Mouse (Mus musculus) naive thymus-derived CD4-positive, alpha-beta T cell, adult 2 months (primary cell): ENCODE results near the gene Olfr1126.
"Not testable (repeated sequence)": the region's sequence is repeated elsewhere in the genome, so short reads cannot be mapped to it uniquely, and the experiment has no call there.

Experiments used
- DNase-seq: peaks from one replicate; pipeline ENCODE4 v3.0.0-alpha.2; 2011; ENCODE audit warnings: low read depth

Gene Olfr1126

DNA sequence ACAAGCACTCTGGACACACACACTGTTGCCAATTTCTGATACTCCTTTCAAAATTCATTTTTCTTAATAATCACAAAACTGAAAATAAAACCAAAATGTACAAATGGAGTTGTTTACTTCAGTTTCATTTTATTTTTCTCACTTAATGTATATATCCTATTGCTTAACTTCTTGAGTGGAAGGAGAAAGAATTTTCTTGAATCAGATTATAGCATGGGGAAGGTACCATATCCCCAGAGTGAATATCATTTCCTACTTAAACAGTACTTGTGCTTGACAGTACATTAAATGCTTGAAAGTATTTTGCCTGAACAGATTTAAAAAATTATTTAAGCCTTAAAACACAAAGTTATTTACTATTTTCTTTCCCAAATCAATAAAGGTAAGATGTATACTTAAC, at the start of gene Olfr1126:
TSS of gene Olfr1126 (plus strand) at position 301 of the 400 bp plus-strand sequence.
- no peak for DNase-seq

DNA sequence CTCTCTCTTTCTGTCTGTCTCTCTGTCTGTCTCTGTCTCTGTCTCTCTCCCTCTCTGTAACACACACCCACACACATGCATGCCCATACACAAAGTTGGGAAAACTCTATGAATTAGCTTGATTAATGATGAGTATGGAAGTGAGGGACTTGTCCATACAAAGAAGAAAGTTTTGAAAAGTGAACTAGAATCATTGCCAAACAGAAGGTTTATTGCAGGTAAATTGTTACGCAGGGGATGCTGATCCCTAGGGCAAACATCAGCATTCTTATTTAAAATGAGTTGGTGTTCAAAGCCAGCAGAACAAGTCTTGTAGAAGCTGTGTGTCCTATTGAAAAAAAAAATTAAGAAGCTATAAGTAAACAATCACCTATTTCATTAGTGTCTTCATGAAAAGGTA, 37.4 kb upstream of the Olfr1126 start, which contains the start of gene Olfr1123:
TSS of gene Olfr1123 (plus strand) at position 301 of the 400 bp plus-strand sequence.
- no peak for DNase-seq

DNA sequence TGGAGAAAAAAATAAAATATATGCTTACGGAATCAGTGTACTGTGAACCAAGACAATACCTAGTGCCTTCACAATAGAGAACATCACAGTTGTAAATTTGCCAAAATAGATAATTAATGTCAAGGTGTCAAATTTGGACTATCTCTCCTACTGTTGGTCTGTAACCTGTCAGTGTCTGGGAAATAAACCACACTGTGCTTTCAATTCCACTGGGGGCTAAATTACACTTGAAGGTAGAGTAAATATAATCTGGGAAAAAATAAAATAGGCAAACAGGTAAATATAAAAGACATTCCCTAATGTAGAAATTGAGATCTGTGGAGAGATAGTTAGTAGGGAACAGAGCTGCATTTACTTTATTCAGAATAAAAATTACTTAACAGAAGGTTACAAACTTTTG, 23.8 kb upstream of the Olfr1126 start, which contains the start of gene Olfr1124:
TSS of gene Olfr1124 (plus strand) at position 301 of the 400 bp plus-strand sequence.
- no peak for DNase-seq

DNA sequence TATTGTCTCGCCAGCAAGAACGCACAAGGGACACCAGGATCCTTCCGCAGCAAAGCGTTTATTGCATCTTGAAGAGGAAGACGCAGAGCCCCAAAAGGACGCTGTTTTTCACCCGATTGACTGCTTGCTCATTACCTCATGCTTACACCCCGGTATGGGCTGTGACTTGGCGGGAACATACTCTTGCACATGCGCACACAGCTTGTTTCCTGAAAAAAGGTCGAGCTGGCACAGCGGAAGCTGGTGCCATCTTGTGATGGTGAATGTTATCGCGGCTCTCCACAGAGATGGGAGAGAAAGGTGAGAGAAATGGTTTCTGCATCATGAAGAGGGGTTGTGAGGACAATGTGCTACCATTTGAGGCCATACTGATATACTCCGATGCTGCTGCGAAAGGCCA, 16.0 kb upstream of the Olfr1126 start:
- no peak for DNase-seq

DNA sequence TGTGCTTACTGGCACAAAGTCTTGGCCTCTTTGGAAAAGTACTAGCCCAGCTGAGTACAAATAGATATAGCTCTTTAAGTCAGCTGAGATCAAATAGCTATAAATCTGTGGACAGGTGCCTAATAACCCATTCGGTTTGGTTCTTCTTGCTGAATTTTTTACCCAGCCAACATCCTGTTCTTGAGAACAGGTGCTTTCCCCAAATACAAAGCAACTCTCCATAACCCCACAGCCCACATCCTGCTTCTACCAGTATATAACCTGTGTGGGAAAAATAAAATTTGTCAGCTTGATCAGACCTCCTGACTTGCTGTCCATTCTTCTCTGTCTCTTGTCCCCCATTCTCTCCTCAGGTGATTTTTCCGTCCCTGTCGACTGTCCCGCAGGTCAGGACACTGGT, 8.0 kb downstream of the Olfr1126 start:
- no peak for DNase-seq

DNA sequence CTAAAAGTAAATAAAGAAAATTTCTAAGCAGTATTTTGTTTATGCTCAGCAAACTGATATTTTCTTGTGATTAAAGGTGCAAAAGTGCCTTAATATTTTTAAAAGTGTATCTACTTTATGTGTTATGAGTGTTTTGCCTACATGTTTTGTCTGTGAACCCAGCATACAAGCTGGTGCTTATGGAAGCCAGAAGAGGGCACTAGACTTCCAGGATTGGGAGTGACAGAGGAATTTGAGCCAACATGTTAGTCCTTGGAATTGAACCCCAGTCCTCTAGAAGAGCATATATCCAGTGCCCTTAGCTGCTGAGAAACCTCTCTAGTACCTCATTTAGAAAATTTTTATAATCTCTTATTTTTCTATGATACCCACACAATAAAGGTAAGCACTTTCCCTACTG, 26.4 kb downstream of the Olfr1126 start:
- no peak for DNase-seq

DNA sequence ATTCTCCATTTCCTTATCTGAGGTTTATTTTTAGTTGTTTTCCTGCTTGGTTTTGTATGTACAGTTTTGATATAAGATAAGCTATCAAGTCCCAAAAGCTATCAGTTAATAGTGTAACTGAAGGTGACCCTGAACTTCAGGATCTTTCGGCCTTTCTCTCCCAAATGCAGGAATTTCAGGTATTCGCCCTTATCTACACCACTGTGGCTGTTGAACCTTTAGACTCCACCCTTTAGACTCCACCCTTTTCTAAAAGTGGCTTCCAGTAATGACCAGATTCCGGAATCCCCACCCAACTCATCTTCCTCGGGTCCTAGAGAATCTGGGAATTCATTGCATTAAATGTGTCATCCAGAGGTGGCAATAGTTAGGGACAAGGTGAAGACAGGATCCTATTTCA, 27.4 kb downstream of the Olfr1126 start:
- DNase-seq = no peak

DNA sequence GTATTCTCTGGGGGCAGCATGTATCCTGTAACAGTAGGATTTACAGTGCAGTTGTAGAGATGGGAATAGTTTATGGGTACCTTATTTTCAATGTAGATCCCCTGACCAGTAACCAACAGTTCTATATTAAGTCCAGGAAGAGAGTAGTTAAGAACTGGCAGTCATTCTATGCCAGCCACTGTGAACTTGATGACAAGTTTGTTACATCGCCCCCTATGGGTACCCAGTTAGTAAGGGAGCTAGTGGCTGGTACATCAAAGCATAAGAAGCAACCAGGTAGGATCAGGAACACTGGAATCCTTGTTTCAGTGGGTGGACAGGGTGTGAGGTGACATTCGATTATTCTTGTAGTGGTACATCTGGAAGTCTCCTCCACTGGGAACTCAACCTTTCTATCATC, 28.5 kb downstream of the Olfr1126 start:
- no peak for DNase-seq

DNA sequence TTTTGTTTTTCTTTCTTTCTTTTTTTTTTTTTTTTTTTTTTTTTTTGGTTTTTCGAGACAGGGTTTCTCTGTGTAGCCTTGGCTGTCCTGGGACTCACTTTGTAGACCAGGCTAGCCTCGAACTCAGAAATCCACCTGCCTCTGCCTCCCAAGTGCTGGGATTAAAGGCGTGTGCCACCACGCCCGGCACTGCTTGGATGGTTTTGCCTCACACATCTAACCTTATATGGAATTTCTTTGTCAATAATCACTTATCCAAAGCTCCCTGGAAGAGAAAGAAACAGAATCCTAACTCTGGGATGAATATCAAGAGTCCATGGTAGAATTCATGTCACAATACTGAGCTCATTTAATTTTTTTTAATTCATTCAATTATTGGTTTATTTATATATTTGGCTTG, 43.2 kb downstream of the Olfr1126 start, which contains the start of gene Pramel7:
TSS of gene Pramel7 (minus strand) at position 101 of the 400 bp plus-strand sequence.
- DNase-seq = not testable (repeated sequence)

DNA sequence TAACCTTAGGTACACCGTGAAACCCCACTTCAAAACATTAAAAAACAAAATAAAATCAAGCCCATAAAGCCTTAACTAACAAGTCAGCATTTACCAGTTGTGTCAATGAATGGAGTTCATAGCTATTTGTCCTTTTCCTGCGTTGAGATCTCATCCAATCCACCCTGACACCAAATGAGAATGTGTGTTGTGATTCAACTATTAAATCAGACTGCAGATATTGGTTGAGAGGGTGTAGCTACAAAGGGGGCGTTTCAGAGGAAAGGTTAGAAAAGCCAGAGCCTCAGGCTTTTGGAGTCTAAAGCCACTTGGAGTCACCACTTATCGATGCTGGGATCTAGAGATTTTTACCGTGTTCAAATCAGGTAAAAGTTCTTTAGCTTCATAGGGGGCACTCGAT, 52.5 kb downstream of the Olfr1126 start, which contains the start of gene Pramel6:
TSS of gene Pramel6 (plus strand) at position 301 of the 400 bp plus-strand sequence.
- no peak for DNase-seq
